Mouse (Mus musculus) right cerebral cortex, postnatal 14 days (tissue): ENCODE measurements around the gene Ror1.

Source experiments
- DNase-seq: peaks from one replicate; pipeline ENCODE4 v3.0.0; 2022

Ror1 gene

GRCm38 (mm10) chr4:100119431-100119830, 23.8 kb downstream of the Ror1 start:
- DNase-seq: no peak

- no peak for DNase-seq
Observed at GRCm38 (mm10) chr4:100120547-100120946, 25.0 kb downstream of the Ror1 start.

GRCm38 (mm10) chr4:100122436-100122835, 26.8 kb downstream of the Ror1 start:
- no peak for DNase-seq

- DNase-seq: no peak
Observed at GRCm38 (mm10) chr4:100123519-100123918, 27.9 kb downstream of the Ror1 start.

- DNase-seq: no peak
Observed at GRCm38 (mm10) chr4:100124056-100124455, 28.5 kb downstream of the Ror1 start.

GRCm38 (mm10) chr4:100124935-100125334, 29.3 kb downstream of the Ror1 start:
- no peak for DNase-seq

- DNase-seq: no peak
Observed at GRCm38 (mm10) chr4:100126531-100127310, 31.1 kb downstream of the Ror1 start.

- DNase-seq: no peak
Observed at GRCm38 (mm10) chr4:100128026-100128922, 32.7 kb downstream of the Ror1 start.

- DNase-seq: no peak
Observed at GRCm38 (mm10) chr4:100129201-100129600, 33.6 kb downstream of the Ror1 start.

GRCm38 (mm10) chr4:100130771-100131475, 35.3 kb downstream of the Ror1 start:
- peak; percentile 35 for DNase-seq

- DNase-seq: no peak
Observed at GRCm38 (mm10) chr4:100131488-100131887, 35.9 kb downstream of the Ror1 start.

- DNase-seq: no peak
Observed at GRCm38 (mm10) chr4:100132261-100132660, 36.7 kb downstream of the Ror1 start.

GRCm38 (mm10) chr4:100136046-100136445, 40.5 kb downstream of the Ror1 start:
- no peak for DNase-seq

- DNase-seq: no peak
Observed at GRCm38 (mm10) chr4:100137102-100137835, 41.7 kb downstream of the Ror1 start.

GRCm38 (mm10) chr4:100141626-100142025, 46.0 kb downstream of the Ror1 start:
- no peak for DNase-seq

GRCm38 (mm10) chr4:100144744-100145143, 49.2 kb downstream of the Ror1 start:
- DNase-seq: no peak

- DNase-seq: no peak
Observed at GRCm38 (mm10) chr4:100150797-100151196, 55.2 kb downstream of the Ror1 start.

- DNase-seq: no peak
Observed at GRCm38 (mm10) chr4:100154560-100155130, 59.1 kb downstream of the Ror1 start.

- no peak for DNase-seq
Observed at GRCm38 (mm10) chr4:100155731-100156130, 60.1 kb downstream of the Ror1 start.

GRCm38 (mm10) chr4:100158401-100158800, 62.8 kb downstream of the Ror1 start:
- DNase-seq: no peak

GRCm38 (mm10) chr4:100160156-100160555, 64.6 kb downstream of the Ror1 start:
- DNase-seq: no peak

GRCm38 (mm10) chr4:100165790-100166189, 70.2 kb downstream of the Ror1 start:
- no peak for DNase-seq
